Mouse (Mus musculus) E14TG2a.4 (cell line): Measurements from ENCODE around the gene Hagh.

Experiments used
- CTCF ChIP-seq: conservative IDR thresholded peaks from 2 replicates; pipeline ENCODE4 v1.5.1; 2014; ENCODE audit warnings: low read length
- NANOG ChIP-seq: IDR thresholded peaks from 2 replicates; pipeline ENCODE4 v1.6.1; 2014; ENCODE audit warnings: borderline replicate concordance, low read length, mixed read lengths
- POU5F1 ChIP-seq: IDR thresholded peaks from 2 replicates; pipeline ENCODE4 v1.6.1; 2014; ENCODE audit warnings: low read length, borderline replicate concordance

GRCm38 (mm10) chr17:24878531-24878930 lies 38.6 kb downstream of the Hagh start:
- TF ChIP-seq CTCF = no peak
- TF ChIP-seq NANOG = no peak
- no peak for TF ChIP-seq POU5F1
